Mouse (Mus musculus) lung, postnatal 0 days (tissue): ENCODE results near the gene Gucy2g. TPM values are rescaled to one million over a fixed set of nuclear protein-coding genes. Genes with fewer than 3 reads are reported as not detected.

ENCODE experiments used
- ATAC-seq: fragments of 200-750 bp; cut with Nextera tagmentation; 2 replicates; pipeline ENCODE4 v1.8.0; 2017; ENCODE audit warnings: moderate library complexity
- DNase-seq: peaks from one replicate; pipeline ENCODE4 v3.0.0-alpha.2; 2016; ENCODE audit warnings: low spot score
- H3K27ac ChIP-seq: fragments of 300-500 bp; sonication (generic); 2 replicates; pipeline ENCODE4 v1.5.1; 2014; ENCODE audit warnings: antibody characterized with exemption, mild to moderate bottlenecking, low read length, mixed read lengths
- H3K27me3 ChIP-seq: fragments of 300-500 bp; sonication (generic); replicated peaks from 2 replicates; pipeline ENCODE4 v1.6.1; 2014; ENCODE audit warnings: low read length, mixed read lengths; ENCODE audit not compliant: insufficient read depth
- H3K36me3 ChIP-seq: fragments of 300-500 bp; sonication (generic); 2 replicates; pipeline ENCODE4 v1.6.1; 2014; ENCODE audit warnings: low read length, mixed read lengths; ENCODE audit not compliant: insufficient read depth
- H3K4me1 ChIP-seq: fragments of 300-500 bp; sonication (generic); 2 replicates; pipeline ENCODE4 v1.6.1; 2014; ENCODE audit warnings: antibody characterized with exemption, low read depth, low read length, mixed read lengths; ENCODE audit not compliant: insufficient read depth
- H3K4me2 ChIP-seq: fragments of 300-500 bp; sonication (generic); replicated peaks from 2 replicates; pipeline ENCODE4 v1.6.1; 2014; ENCODE audit warnings: low read depth, mild to moderate bottlenecking, low read length, moderate library complexity, mixed read lengths
- H3K4me3 ChIP-seq: fragments of 300-500 bp; sonication (generic); 2 replicates; pipeline ENCODE4 v1.5.1; 2014; ENCODE audit warnings: low read depth, low read length
- H3K9ac ChIP-seq: fragments of 300-500 bp; sonication (generic); replicated peaks from 2 replicates; pipeline ENCODE4 v1.6.1; 2014; ENCODE audit warnings: low read depth, mild to moderate bottlenecking
- H3K9me3 ChIP-seq: fragments of 300-500 bp; sonication (generic); 2 replicates; pipeline ENCODE4 v1.6.1; 2016; ENCODE audit warnings: low read length, mixed read lengths
- CTCF ChIP-seq: IDR thresholded peaks from 2 replicates; pipeline ENCODE4 v1.5.1; 2016; ENCODE audit warnings: antibody characterized with exemption, mild to moderate bottlenecking
- EP300 ChIP-seq: IDR thresholded peaks from 2 replicates; pipeline ENCODE4 v1.6.1; 2016; ENCODE audit warnings: antibody characterized with exemption, mild to moderate bottlenecking, control low read depth
- WGBS: fragments of 180-500 bp; shearing (Covaris S2); extraction: QIAGEN DNeasy Blood & Tissue Kit; methylation state at CpG from one replicate; pipeline ENCODE4 v1.1.7; 2014; 5-methylcytosine and 5-hydroxymethylcytosine counted together
- polyA plus RNA-seq: library from polyadenylated mRNA; unstranded; fragments of >200 nt; fragmentation: Nextera tagmentation; extraction: Ambion mirVana; gene quantifications from 2 replicates; pipeline ENCODE4 v1.2.1, GENCODE M21; 2015

Gucy2g gene
- polyA plus RNA-seq, 1 experiment from 2014 or later, result 0.05 TPM

GRCm38 (mm10) chr19:55192254-55192945, 48.6 kb downstream of the Gucy2g start:
- Histone ChIP-seq H3K4me3 (no peak overlapping the region), H3K9me3 (no peaks in the 10 kb centered on the region), H3K9ac (no peak overlapping the region), H3K27me3 (no peaks in the 10 kb centered on the region), H3K36me3 (no peaks in the 10 kb centered on the region), H3K4me1 (peaks cover 20% of the 10 kb centered on the region; the same call in 1 of the 2 replicates), H3K4me2 (no peak overlapping the region), H3K27ac (peak overlapping the region; percentile 75)
- ATAC-seq, result peak; percentile 83
- 59% methylated on average over 21 of the region's 21 CpGs for WGBS
- DNase-seq, result peak; percentile 91
- no peak for TF ChIP-seq CTCF
- TF ChIP-seq EP300, result peak; percentile 94

DNA sequence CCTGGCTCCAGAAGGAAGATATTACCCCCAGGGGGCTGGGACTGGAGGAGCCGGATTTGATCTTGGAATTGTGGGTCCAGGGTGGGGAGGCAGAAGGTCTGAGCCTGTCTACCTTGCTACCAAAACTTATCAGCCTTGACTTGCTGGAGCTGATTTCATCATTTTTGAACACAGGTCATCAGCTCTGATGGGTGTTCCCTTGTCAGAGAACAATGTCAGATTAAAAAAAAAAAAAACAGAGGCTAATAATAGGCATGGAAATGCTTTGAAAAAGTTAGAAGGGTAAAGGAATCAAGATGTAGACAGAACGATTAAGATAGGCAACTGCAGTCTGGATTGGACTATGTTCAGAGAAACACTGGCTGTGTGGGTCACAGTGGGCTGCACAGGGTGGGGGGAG, 49.4 kb downstream of the Gucy2g start:
- TF ChIP-seq EP300 (no peak), CTCF (no peak)
- Histone ChIP-seq H3K9me3 (no peaks in the 10 kb centered on the region), H3K36me3 (no peaks in the 10 kb centered on the region), H3K4me1 (peaks cover 20% of the 10 kb centered on the region; the same call in 1 of the 2 replicates), H3K4me2 (no peak overlapping the region), H3K9ac (no peak overlapping the region), H3K27me3 (no peaks in the 10 kb centered on the region), H3K27ac (peak overlapping the region; percentile 75), H3K4me3 (no peak overlapping the region)
- 47% methylated on average over 2 of the region's 2 CpGs for WGBS
- ATAC-seq (no peak), DNase-seq (peak; percentile 36)

GRCm38 (mm10) chr19:55190065-55190464, 51.0 kb downstream of the Gucy2g start:
- no peaks in the 10 kb centered on the region for H3K27me3 ChIP-seq
- DNase-seq, result no peak
- H3K4me1 ChIP-seq, result peaks cover 20% of the 10 kb centered on the region; the same call in 1 of the 2 replicates
- no peak for ATAC-seq
- H3K9me3 ChIP-seq, result no peaks in the 10 kb centered on the region
- H3K4me3 ChIP-seq, result no peak overlapping the region
- H3K36me3 ChIP-seq, result no peaks in the 10 kb centered on the region
- H3K27ac ChIP-seq, result no peak overlapping the region
- no peak for TF ChIP-seq EP300
- no peak for TF ChIP-seq CTCF
- H3K9ac ChIP-seq, result no peak overlapping the region
- WGBS, result 73% methylated on average over 5 of the region's 5 CpGs
- H3K4me2 ChIP-seq, result no peak overlapping the region

GRCm38 (mm10) chr19:55185651-55186050, 55.4 kb downstream of the Gucy2g start:
- no peak overlapping the region for H3K27ac ChIP-seq

DNA sequence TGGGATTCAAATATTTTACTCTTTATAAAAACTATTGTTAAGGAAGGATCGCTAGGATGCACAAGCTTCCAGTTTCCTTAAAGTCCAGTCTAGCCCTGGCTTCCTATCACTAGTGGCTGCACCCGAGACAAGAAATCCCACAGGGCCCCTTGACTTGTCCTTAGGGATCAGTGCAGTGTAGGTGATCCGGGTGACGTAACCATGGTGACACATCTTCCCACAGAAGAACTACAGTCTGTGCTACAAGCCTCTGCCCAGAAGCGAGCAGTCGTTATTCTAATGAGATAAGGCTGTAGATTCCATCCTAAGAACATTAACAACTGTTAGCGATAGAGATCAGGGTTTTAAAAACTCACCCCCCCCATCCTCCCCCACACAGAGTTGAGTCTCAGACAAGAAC, 56.0 kb downstream of the Gucy2g start:
- no peak overlapping the region for H3K4me3 ChIP-seq
- no peaks in the 10 kb centered on the region for H3K27me3 ChIP-seq
- H3K36me3 ChIP-seq, result no peaks in the 10 kb centered on the region
- WGBS, result 69% methylated on average over 7 of the region's 7 CpGs
- H3K27ac ChIP-seq, result no peak overlapping the region
- no peak overlapping the region for H3K4me2 ChIP-seq
- DNase-seq (no peak), ATAC-seq (no peak)
- TF ChIP-seq CTCF (no peak), EP300 (no peak)
- no peaks in the 10 kb centered on the region for H3K9me3 ChIP-seq
- no peak overlapping the region for H3K9ac ChIP-seq
- 0 out of 2 replicates have a peak, but pooled peaks cover 4% of the 10 kb centered on the region for H3K4me1 ChIP-seq

More at GRCm38 (mm10) chr19:55185651-55186050, 55.4 kb downstream of the Gucy2g start:
- Histone ChIP-seq H3K9ac (no peak overlapping the region), H3K4me2 (no peak overlapping the region), H3K27me3 (no peaks in the 10 kb centered on the region), H3K4me1 (0 out of 2 replicates have a peak, but pooled peaks cover 4% of the 10 kb centered on the region), H3K4me3 (no peak overlapping the region), H3K9me3 (no peaks in the 10 kb centered on the region), H3K36me3 (no peaks in the 10 kb centered on the region)
- no peak for DNase-seq
- 64% methylated on average over 3 of the region's 3 CpGs for WGBS
- TF ChIP-seq CTCF (no peak), EP300 (no peak)
- ATAC-seq, result no peak

DNA sequence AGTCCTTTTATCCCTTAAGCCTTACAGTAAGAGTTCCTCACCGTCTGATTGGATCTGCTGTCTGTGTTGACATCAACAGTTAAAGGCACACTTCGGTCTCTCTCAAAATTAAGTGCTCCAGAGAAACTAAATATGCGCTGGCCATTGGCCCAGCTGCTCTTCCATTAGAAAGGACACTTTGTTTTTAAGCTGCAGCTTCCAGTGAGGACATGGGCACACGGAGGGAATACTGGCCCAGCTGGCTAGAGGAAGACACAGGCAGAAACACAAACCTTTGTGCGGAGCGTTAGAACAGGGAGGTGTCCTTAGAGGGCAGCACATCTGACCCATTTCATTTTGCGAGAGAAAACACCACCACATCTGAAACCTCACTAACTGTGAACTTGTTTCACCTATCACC, 56.6 kb downstream of the Gucy2g start:
- peak; percentile 54 for DNase-seq
- H3K36me3 ChIP-seq, result no peaks in the 10 kb centered on the region
- no peaks in the 10 kb centered on the region for H3K9me3 ChIP-seq
- 53% methylated on average over 7 of the region's 7 CpGs for WGBS
- no peak overlapping the region for H3K4me2 ChIP-seq
- H3K9ac ChIP-seq, result no peak overlapping the region
- peak; percentile 43 for ATAC-seq
- 0 out of 2 replicates have a peak, but pooled peaks cover 4% of the 10 kb centered on the region for H3K4me1 ChIP-seq
- TF ChIP-seq EP300 (no peak), CTCF (no peak)
- H3K27me3 ChIP-seq, result no peaks in the 10 kb centered on the region
- H3K4me3 ChIP-seq, result no peak overlapping the region
- H3K27ac ChIP-seq, result no peak overlapping the region
